Mouse (Mus musculus): ENCODE measurements around the gene Noxo1. TPM values are rescaled to one million over a fixed set of nuclear protein-coding genes. Genes with fewer than 3 reads are reported as not detected.
"Not testable (repeated sequence)": the region's sequence is repeated elsewhere in the genome, so short reads cannot be mapped to it uniquely, and the experiment has no call there.

The Noxo1 gene
- total and polyA plus RNA-seq, 3 experiments = 0.62 to 2.4 TPM; not detected in 1

DNA sequence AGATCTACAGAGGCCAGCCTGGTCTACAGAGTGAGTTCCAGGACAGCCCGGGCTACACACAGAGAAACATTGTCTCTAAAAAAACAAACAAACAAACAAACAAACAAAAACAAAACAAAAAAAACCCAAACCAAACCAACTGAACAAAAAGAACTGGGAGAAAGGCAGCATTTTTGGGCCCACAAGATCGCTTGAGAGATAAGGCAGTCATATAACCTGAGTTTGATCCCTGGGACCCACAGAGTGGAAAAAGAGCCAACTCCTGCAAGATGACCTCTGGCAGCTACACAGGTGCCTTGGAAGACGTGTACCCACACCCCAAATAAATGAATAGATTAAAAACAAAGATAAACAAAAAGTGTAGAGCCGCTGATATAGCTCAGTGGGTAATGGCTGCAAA is 41.1 kb upstream of the Noxo1 start:
- no peaks in the 10 kb centered on the region for H3K79me2 ChIP-seq (ENCODE audit: control insufficient read depth, insufficient read depth, low read length, poor library complexity)
- peaks cover 13 to 14% of the 10 kb centered on the region in 2 experiments for H3K27me3 ChIP-seq (ENCODE audit: control insufficient read depth in 1 of 2, insufficient read depth in 2 of 2, low read length in 2 of 2)
- H3K9me3 ChIP-seq (replicated peaks; ENCODE audit: insufficient read depth, low read length) = no peaks in the 10 kb centered on the region
- TF ChIP-seq GATA1 (IDR thresholded peaks at IDR 0.05; ENCODE audit: low read depth, low read length) (peak; percentile 57), MAFK (IDR thresholded peaks at IDR 0.05; ENCODE audit: borderline replicate concordance, low read depth, low read length) (no peak)
- no peak for DNase-seq (ENCODE audit: low read depth, low spot score)
- no peak overlapping the region for H3K9ac ChIP-seq (ENCODE audit: control insufficient read depth, low read depth, low read length, poor library complexity, severe bottlenecking)
- no peak overlapping the region for H3K4me3 ChIP-seq (ENCODE audit: control insufficient read depth in 1 of 2, insufficient read depth in 1 of 2, low read depth in 2 of 2, low read length in 2 of 2)
- no peak overlapping the region for H3K27ac ChIP-seq (ENCODE audit: control insufficient read depth, low read depth, low read length)
- no peaks in the 10 kb centered on the region for H3K4me1 ChIP-seq (ENCODE audit: control insufficient read depth in 1 of 2, insufficient read depth in 2 of 2, low read length in 2 of 2)
- H3K36me3 ChIP-seq (ENCODE audit: control insufficient read depth in 1 of 2, insufficient read depth in 2 of 2, low read length in 2 of 2) = no peaks in the 10 kb centered on the region

DNA sequence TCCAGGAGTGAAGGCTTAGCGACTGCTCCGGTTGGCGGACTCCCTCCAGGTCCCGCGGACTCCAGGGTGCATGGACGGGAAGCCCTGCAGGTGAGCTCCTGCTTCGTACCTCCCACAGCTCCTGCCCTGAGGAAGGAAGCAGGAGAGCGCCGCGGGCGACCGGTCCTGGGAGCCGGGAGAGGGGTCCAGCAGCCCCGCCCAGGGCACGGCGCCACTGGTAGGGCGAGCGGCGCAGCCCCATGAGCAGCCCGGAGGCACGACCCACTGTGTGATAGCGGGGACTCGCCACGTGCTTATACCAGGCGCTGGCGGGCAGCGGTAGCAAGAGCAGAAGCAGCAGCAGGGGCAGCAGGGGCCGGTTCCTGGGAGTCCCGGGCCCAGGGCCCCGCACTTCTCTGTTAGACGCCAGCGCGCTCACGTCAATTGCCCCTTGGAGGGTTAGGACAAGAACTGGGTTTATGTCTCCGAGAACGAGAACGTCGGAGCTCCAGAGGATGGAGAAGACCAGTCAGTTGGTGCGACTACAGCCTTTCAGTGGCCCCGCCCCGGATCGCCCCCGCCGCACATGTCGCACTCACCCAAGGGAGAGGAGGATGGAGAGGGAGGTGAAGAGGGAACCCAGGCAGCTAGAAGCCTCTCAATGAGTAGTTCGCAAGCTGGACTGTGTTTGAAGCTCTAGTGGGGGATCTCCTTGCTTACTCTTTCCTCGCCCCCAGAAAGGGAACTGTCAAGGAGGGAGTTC is 37.8 kb upstream of the Noxo1 start, which contains the start of gene Npw:
Gene Npw, minus strand, starts transcription at position 441 of the 742 bp plus-strand sequence.
- H3K79me2 ChIP-seq (ENCODE audit: control insufficient read depth, insufficient read depth, low read length, poor library complexity) = no peaks in the 10 kb centered on the region
- no peak within 1 kb of the TSS for H3K27ac ChIP-seq (ENCODE audit: control insufficient read depth, low read depth, low read length)
- H3K9me3 ChIP-seq (replicated peaks; ENCODE audit: insufficient read depth, low read length) = no peaks in the 10 kb centered on the region
- H3K4me1 ChIP-seq (ENCODE audit: control insufficient read depth in 1 of 2, insufficient read depth in 2 of 2, low read length in 2 of 2) = no peaks in the 10 kb centered on the region
- H3K27me3 ChIP-seq (ENCODE audit: control insufficient read depth in 1 of 2, insufficient read depth in 2 of 2, low read length in 2 of 2) = no peaks in the 10 kb centered on the region
- H3K4me3 ChIP-seq (ENCODE audit: control insufficient read depth in 1 of 2, insufficient read depth in 1 of 2, low read depth in 2 of 2, low read length in 2 of 2) = no peak within 1 kb of the TSS
- DNase-seq (ENCODE audit: low read depth, low spot score) = no peak
- no peak within 1 kb of the TSS for H3K9ac ChIP-seq (ENCODE audit: control insufficient read depth, low read depth, low read length, poor library complexity, severe bottlenecking)
- no peaks in the 10 kb centered on the region for H3K36me3 ChIP-seq (ENCODE audit: control insufficient read depth in 1 of 2, insufficient read depth in 2 of 2, low read length in 2 of 2)
- TF ChIP-seq SIN3A (IDR thresholded peaks at IDR 0.05; ENCODE audit: low read length) (no peak), RCOR1 (IDR thresholded peaks at IDR 0.05; ENCODE audit: low read depth, low read length) (no peak), MAX (IDR thresholded peaks at IDR 0.05; ENCODE audit: low read length) (no peak), ZKSCAN1 (IDR thresholded peaks at IDR 0.05; ENCODE audit: low read depth, low read length) (no peak), ELF1 (IDR thresholded peaks at IDR 0.05; ENCODE audit: low read depth, low read length) (no peak), POLR2AphosphoS2 (IDR thresholded peaks at IDR 0.05; ENCODE audit: low read length) (no peak), CHD1 (IDR thresholded peaks at IDR 0.05; ENCODE audit: low read depth, low read length) (no peak), KAT2A (conservative IDR thresholded peaks at IDR 0.05; ENCODE audit: low read depth, low read length) (no peak), TAL1 (IDR thresholded peaks at IDR 0.05; ENCODE audit: low read length) (no peak)

DNA sequence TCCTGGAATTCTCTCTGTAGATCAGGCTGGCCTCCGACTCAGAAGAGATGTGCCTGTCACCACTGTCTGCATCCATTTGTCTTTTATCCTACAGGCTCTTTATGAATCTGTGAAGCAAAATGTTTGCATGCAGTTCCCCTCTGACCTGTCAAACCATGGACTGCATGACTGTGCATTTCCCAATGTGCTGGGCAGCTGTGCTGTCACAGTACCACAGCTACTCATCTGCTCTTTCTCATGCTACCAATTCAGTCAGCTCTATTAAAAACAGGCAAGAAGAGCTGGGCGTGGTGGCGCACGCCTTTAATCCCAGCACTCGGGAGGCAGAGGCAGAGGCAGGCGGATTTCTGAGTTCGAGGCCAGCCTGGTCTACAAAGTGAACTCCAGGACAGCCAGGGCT is 29.0 kb upstream of the Noxo1 start:
- DNase-seq (ENCODE audit: low read depth, low spot score) = peak; percentile 30
- not testable (repeated sequence) for H3K27me3 ChIP-seq (ENCODE audit: control insufficient read depth in 1 of 2, insufficient read depth in 2 of 2, low read length in 2 of 2); H3K4me3 ChIP-seq (ENCODE audit: control insufficient read depth in 1 of 2, insufficient read depth in 1 of 2, low read depth in 2 of 2, low read length in 2 of 2); H3K9ac ChIP-seq (ENCODE audit: control insufficient read depth, low read depth, low read length, poor library complexity, severe bottlenecking); H3K9me3 ChIP-seq (replicated peaks; ENCODE audit: insufficient read depth, low read length); H3K27ac ChIP-seq (ENCODE audit: control insufficient read depth, low read depth, low read length)
- Histone ChIP-seq H3K36me3 (ENCODE audit: control insufficient read depth in 1 of 2, insufficient read depth in 2 of 2, low read length in 2 of 2) (peaks cover 0 to 10% of the 10 kb centered on the region in 2 experiments; a peak in 2 of 4 replicates), H3K79me2 (ENCODE audit: control insufficient read depth, insufficient read depth, low read length, poor library complexity) (peaks cover 24% of the 10 kb centered on the region), H3K4me1 (ENCODE audit: control insufficient read depth in 1 of 2, insufficient read depth in 2 of 2, low read length in 2 of 2) (peaks cover 0 to 22% of the 10 kb centered on the region in 2 experiments; a peak in 3 of 4 replicates)
- peak; percentile 44; the same call in 1 of the 2 replicates for TF ChIP-seq SIN3A (IDR thresholded peaks at IDR 0.05; ENCODE audit: low read length)

All from MEL (cell line).